ENCODE assay signal across 20 mouse cellular contexts in the genomic region with DNA sequence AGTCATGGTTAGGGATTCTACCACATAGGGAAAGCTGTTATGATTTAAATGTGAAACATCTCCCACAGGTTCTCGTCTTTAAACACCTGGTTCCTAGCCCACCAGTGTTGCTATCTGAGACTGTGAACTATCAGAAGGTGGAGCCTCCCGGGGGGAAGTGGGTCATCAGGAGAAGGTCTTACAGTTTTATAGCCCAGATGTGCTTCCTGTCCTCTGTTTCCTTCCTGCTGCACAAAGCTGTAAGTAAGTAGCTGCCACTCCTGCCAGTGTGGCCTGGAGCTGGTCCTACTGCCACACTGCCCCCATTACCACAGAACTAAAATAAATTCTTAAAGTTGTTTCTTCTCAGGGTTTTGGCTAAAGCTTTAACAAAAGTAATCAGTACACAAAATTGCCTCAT.
A peak's percentile ranks its signal among the peaks of the same experiment; 100 is the strongest.
DNase-seq lines count a peak whose midpoint lies in the region; ATAC-seq lines count a peak whose summit lies in the region.
"Had no signal": no experiment of that assay in that cellular context is flagged by ENCODE, and none has a peak within 500 bp of the region (broad histone marks: within the 10 kb centered on the region; RNA-seq: fewer than 3 reads in every experiment).

No protein-coding gene starts in this region.

- peak; percentile 80 for DNase-seq in 416B (ENCODE audit: low read depth)
- DNase-seq in adipocyte (ENCODE audit: low spot score), result peak; percentile 9
- DNase-seq in thymus, postnatal 10 days (ENCODE audit: low spot score in 2 of 2), result peak; percentile 36 to 37
- no peak for DNase-seq in spleen, postnatal 14 days (ENCODE audit: low spot score in 2 of 2)
- DNase-seq in gastrocnemius, postnatal 14 days, result no peak
- DNase-seq in urinary bladder, adult 2 months (ENCODE audit: low spot score), result no peak
- no peak for DNase-seq in cerebellum, postnatal 4 days (ENCODE audit: low spot score in 2 of 2)
- DNase-seq: adrenal gland, postnatal 14 days; cerebellum, adult 11 months; cerebellum, postnatal 10 days; gastrocnemius, postnatal 36 days; heart, postnatal 36 days; kidney, adult 8-10 months; kidney, postnatal 14 days; liver, embryonic 13.5 days; lung, adult 2 months; lung, postnatal 14 days had no signal

- intact Hi-C loops in gastrocnemius, postnatal 14 days (cut with DNase I; ENCODE audit: low total_unique reads), result no loop called here

- ATAC-seq in megakaryocyte, adult 5-6 weeks (ENCODE audit: poor library complexity, severe bottlenecking), result peak; percentile 38; the same call in 1 of the 2 replicates
- ATAC-seq: inflammation-experienced regulatory T-cells, adult 6 months; midbrain, embryonic 16.5 days had no signal

Comparison
In these comparisons a context has a peak if more than half of its experiments do, and no peak if none do; other contexts are left out.
1. DNase-seq: peak in 416B (single experiment), adipocyte (single experiment) and thymus, postnatal 10 days (2 of 2); none in spleen, postnatal 14 days (0 of 2), gastrocnemius, postnatal 14 days (single experiment), urinary bladder, adult 2 months (single experiment) and cerebellum, postnatal 4 days (0 of 2).